Mouse (Mus musculus) cerebellum, adult 2 months (tissue): ENCODE data around the gene Dab2ip. TPM values are rescaled to one million over a fixed set of nuclear protein-coding genes. Genes with fewer than 3 reads are reported as not detected.
A peak's percentile ranks its signal among the peaks of the same experiment; 100 is the strongest.

ENCODE experiments used
- DNase-seq, 2 experiments: peaks; one replicate each; pipeline ENCODE4 v3.0.0; 2021
- H3K27ac ChIP-seq: fragments of 200-500 bp; 2 replicates; pipeline ENCODE4 v1.5.1; 2012; ENCODE audit warnings: low read length, control low read depth, inconsistent platforms; ENCODE audit not compliant: insufficient read depth
- H3K27me3 ChIP-seq: fragments of 200-500 bp; 2 replicates; pipeline ENCODE4 v1.6.1; 2012; ENCODE audit warnings: inconsistent platforms, mild to moderate bottlenecking, low read length, moderate library complexity; ENCODE audit not compliant: control insufficient read depth, insufficient read depth
- H3K4me1 ChIP-seq: fragments of 200-500 bp; 2 replicates; pipeline ENCODE4 v1.6.1; 2011; ENCODE audit warnings: low read length; ENCODE audit not compliant: control insufficient read depth, insufficient read depth
- H3K4me3 ChIP-seq: fragments of 200-500 bp; replicated peaks from 2 replicates; pipeline ENCODE3; 2011; ENCODE audit warnings: mild to moderate bottlenecking, low read depth, low read length, control low read depth; ENCODE audit not compliant: insufficient read depth
- CTCF ChIP-seq: fragments of 200-500 bp; IDR thresholded peaks from 2 replicates; pipeline ENCODE4 v1.5.1; 2011; ENCODE audit warnings: low read depth, mild to moderate bottlenecking, control low read depth, low read length, moderate library complexity, borderline replicate concordance; ENCODE audit not compliant: insufficient read depth
- POLR2A ChIP-seq: fragments of 200-500 bp; IDR thresholded peaks from 2 replicates; pipeline ENCODE4 v1.6.1; 2011; ENCODE audit warnings: low read length, control low read depth, borderline replicate concordance; ENCODE audit not compliant: insufficient read depth
- WGBS: fragments of 180-500 bp; shearing (Covaris S2); methylation state at CpG from one replicate; pipeline ENCODE4 v1.1.7; 2018; 5-methylcytosine and 5-hydroxymethylcytosine counted together
- polyA plus RNA-seq: library from polyadenylated mRNA; depleted of rRNA; stranded (reverse); fragments of >200 nt; gene quantifications from 2 replicates; pipeline ENCODE4 v1.2.3, GENCODE M21; 2012

The Dab2ip gene
- polyA plus RNA-seq, 1 experiment: 136 TPM

DNA sequence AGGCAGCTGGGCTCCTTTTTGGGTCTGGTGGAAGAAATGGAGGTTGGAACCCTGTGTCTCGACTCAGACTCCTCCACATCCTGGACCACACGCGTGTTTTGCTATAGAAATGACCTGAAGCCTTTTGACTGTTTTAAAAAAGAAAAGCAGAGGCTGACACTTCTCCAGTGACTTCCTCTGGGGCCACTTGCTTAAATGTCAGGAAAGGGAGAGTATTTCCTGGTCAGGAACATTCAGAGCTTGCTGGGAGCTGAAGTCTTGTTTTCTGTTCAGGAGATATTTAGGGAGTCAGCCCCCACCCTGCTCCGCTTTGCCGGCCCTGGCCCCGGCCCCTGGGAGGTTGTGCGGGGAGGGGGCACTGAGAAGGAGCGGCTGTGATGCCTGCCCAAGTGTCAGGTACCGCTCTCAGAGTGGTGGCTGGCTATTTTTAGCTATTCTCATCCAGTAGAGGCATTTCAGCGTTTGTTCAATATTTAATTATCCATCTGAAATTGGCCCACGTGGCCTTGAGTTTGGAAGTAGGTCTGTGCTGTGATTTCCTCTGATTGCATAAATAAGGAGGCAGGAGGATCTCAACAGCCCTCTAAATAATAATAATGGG, 69.3 kb downstream of the Dab2ip start:
- H3K27me3 ChIP-seq: no peaks in the 10 kb centered on the region
- peaks cover 34% of the 10 kb centered on the region for H3K4me1 ChIP-seq
- peak overlapping the region; percentile 50 for H3K4me3 ChIP-seq
- peak in 1 of 2 experiments; percentile 48 for DNase-seq
- TF ChIP-seq CTCF (no peak), POLR2A (no peak)
- 9% methylated on average over 11 of the region's 11 CpGs for WGBS
- peak overlapping the region; percentile 99 for H3K27ac ChIP-seq

DNA sequence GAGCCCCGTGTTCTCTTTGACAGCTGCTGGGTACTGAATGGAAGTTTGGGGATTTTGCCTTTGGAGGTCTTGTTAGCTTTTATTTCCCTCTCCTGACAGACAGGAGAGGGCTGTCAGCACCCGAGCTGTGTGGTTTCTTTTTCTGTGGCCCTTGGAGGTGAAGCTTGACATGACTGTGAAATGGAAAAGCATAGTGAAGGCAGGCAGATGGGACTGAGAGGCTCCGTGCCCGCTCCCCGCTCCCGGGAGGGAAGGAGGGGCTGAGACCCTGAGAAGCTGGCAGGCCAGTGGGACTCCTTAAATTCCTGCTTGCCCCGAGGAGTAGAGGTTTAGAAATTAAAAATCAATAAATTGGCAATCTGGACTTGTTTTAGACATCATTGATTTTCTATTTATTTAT, 70.0 kb downstream of the Dab2ip start:
- H3K4me3 ChIP-seq: peak overlapping the region; percentile 50
- H3K4me1 ChIP-seq: peaks cover 34% of the 10 kb centered on the region
- peak; percentile 64 to 69 for DNase-seq
- peak overlapping the region; percentile 99 for H3K27ac ChIP-seq
- no peak for TF ChIP-seq CTCF
- TF ChIP-seq POLR2A: no peak
- 13% methylated on average over 7 of the region's 7 CpGs for WGBS
- H3K27me3 ChIP-seq: no peaks in the 10 kb centered on the region

DNA sequence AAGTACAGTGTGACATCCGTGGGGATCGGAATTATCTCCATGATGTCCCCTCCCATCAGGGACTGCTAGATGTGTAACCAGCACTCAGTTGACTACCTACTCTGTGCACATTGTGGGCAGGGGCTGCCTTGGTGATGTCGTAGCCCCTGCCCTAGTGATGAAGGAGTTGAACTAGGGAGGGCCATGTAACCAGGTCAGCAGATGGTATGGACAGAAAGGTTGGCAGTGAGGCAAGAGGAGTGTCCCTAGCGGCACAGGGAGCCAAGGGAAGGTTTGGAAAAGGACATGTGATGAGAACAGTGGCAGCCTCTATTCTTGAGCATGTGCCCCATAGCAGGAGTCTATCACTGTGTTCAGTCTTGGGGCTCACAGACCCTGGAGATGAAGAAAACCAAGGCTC, 70.6 kb downstream of the Dab2ip start:
- 12% methylated on average over 4 of the region's 4 CpGs for WGBS
- peak; percentile 90 to 95 for DNase-seq
- peaks cover 34% of the 10 kb centered on the region for H3K4me1 ChIP-seq
- H3K27me3 ChIP-seq: no peaks in the 10 kb centered on the region
- H3K4me3 ChIP-seq: peak overlapping the region; percentile 52
- peak; percentile 22; the same call in 1 of the 2 replicates for TF ChIP-seq CTCF
- TF ChIP-seq POLR2A: peak; percentile 23; the same call in 1 of the 2 replicates
- peak overlapping the region; percentile 99 for H3K27ac ChIP-seq

DNA sequence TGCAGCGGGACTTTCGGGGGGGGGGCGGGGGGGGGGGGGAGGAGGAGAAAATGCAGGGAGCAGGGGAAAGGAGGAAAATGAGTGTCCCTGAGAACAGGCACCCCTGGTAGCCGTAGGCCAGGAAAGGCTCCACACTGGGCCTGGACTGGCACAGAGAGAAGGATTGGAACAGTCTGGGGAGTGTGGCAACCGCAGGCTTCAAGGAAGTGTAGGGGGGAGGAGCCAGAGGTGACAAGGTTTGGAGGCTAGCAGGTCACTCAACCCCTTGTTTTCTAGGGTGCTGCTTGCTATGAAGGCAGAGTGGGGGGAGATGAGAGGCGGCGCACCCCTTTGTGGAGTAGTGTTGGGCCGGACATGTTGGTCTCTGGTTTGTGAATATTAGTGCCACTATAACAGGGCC, 71.1 kb downstream of the Dab2ip start:
- peak overlapping the region; percentile 88 for H3K27ac ChIP-seq
- peak overlapping the region; percentile 29 for H3K4me3 ChIP-seq
- peaks cover 38% of the 10 kb centered on the region for H3K4me1 ChIP-seq
- TF ChIP-seq POLR2A (no peak), CTCF (no peak)
- no peaks in the 10 kb centered on the region for H3K27me3 ChIP-seq
- WGBS: 51% methylated on average over 5 of the region's 8 CpGs
- peak; percentile 50 to 61 for DNase-seq

DNA sequence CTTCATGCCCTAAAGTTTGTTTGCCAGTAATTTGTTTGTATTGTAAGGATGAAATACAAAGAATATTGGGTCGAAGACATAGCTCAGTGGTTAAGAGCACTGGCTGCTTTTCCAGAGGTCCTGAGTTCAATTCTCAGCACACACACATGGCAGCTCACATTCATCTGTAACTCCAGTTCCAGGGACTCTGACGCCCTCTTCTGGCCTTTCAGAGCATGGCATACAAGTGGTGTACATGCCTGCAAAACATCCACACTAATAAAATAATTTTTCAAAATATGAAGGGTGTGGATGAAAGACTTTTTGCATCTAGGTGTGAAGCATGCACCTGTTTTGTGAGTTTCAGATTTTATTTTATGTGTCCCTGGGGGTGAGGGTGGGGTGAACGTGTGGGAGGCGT, 75.3 kb downstream of the Dab2ip start:
- TF ChIP-seq CTCF (peak; percentile 38; the same call in 1 of the 2 replicates), POLR2A (no peak)
- no peaks in the 10 kb centered on the region for H3K27me3 ChIP-seq
- 80% methylated on average over 4 of the region's 4 CpGs for WGBS
- no peak overlapping the region for H3K27ac ChIP-seq
- peaks cover 47% of the 10 kb centered on the region for H3K4me1 ChIP-seq
- H3K4me3 ChIP-seq: no peak overlapping the region
- no peak for DNase-seq

DNA sequence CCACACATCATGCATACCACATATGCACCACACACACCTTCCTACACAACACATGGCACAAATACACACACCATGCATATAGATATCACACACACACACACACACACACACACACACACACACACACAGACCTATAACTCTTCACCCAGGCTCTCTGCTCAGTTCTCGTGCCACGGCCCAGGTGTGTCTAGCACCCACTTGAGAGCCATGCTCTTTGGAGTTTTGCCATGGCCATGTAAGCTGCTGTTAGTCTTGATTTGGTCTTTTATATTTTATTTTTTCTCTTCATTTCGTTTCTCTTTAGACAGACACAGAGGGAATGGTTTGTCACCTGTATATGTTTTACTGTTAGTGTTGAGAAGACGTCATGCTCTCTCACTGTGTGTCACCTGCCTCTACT, 76.9 kb downstream of the Dab2ip start:
- 28% methylated on average over 4 of the region's 4 CpGs for WGBS
- H3K4me3 ChIP-seq: no peak overlapping the region
- TF ChIP-seq CTCF (no peak), POLR2A (no peak)
- DNase-seq: no peak
- H3K27me3 ChIP-seq: no peaks in the 10 kb centered on the region
- H3K27ac ChIP-seq: peak overlapping the region; percentile 32
- H3K4me1 ChIP-seq: peaks cover 52% of the 10 kb centered on the region

DNA sequence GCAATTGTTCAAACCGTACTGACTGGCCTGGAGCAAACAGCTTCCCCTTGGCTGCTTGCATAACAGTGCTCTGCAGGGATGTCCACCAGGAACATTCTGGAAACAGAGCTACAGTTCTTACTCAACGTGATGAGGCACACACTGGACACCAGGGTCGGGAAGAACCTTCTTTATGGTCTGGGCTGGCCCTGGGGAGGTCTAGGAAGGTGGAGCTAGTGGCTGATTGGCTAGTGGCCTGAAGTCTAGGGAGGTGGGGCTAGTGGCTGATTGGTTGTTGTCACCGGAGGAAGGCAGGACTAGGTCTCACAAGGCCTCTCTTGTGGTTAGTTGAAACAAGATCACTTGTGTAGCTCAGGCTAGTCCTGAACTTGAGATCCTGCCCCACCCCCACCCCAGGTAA, 77.5 kb downstream of the Dab2ip start:
- Histone ChIP-seq H3K27ac (peak overlapping the region; percentile 32), H3K4me3 (no peak overlapping the region), H3K27me3 (no peaks in the 10 kb centered on the region), H3K4me1 (peaks cover 58% of the 10 kb centered on the region)
- TF ChIP-seq CTCF (no peak), POLR2A (peak; percentile 10; the same call in 1 of the 2 replicates)
- DNase-seq: peak; percentile 56 to 65
- 28% methylated on average over 4 of the region's 4 CpGs for WGBS

DNA sequence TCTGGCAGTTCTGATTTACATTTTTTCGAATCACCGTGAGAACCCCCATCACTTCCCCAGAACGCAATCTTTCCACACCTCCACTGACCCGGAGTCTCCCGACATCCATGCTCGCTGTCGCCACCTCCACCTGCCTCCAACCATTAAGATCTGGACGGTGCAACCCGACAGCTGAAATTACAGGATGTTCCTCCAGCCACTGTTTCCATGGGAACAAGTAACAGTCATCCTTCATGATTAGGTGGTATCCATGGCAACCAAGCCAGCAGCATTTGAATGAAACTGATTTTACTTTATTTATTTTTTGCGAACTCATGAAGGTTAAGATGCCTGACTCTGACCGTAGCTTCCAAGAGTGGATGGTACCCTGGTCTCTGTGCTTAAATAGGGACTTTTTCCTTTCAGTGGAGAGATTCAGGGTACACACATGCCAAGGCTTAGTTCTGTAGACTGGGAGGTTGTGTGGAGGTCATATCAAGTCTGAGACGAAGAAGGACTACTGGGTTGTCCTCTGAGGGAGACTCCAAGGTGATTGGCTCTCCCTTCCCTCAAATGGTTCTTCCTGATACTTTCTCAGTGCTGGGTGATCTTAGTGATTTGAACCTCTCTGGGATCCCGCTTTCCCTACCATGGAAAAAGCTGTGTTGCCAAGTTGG, 79.9 kb downstream of the Dab2ip start:
- no peak for DNase-seq
- Histone ChIP-seq H3K27ac (no peak overlapping the region), H3K4me3 (no peak overlapping the region), H3K4me1 (peaks cover 76% of the 10 kb centered on the region), H3K27me3 (no peaks in the 10 kb centered on the region)
- 29% methylated on average over 13 of the region's 13 CpGs for WGBS
- TF ChIP-seq POLR2A: no peak
